Mouse (Mus musculus) liver, embryonic 14.5 days (tissue): ENCODE measurements at regions not wholly inside any gene's neighbourhood (a gene's known extent, or its start where the extent isn't known, plus 50 kb on each side); places are given as distances from the start of the nearest gene placed in this dataset.

Experiments
- CTCF ChIP-seq: IDR thresholded peaks from 2 replicates; pipeline ENCODE4 v1.5.1; 2016; ENCODE audit warnings: antibody characterized with exemption, low read depth, control low read depth
- EP300 ChIP-seq: IDR thresholded peaks from 2 replicates; pipeline ENCODE4 v1.6.1; 2016; ENCODE audit warnings: antibody characterized with exemption, low read depth

- TF ChIP-seq CTCF (no peak), EP300 (no peak)
Measured at GRCm38 (mm10) chr12:52431933-52432332, 71.8 kb upstream of the Arhgap5 start.
